Mouse (Mus musculus): Measurements from ENCODE around the gene Oit1.
A peak's percentile ranks its signal among the peaks of the same experiment; 100 is the strongest.

Oit1 gene

GRCm38 (mm10) chr14:8378685-8379313, at the start of gene Oit1:
Oit1 (minus strand) TSS chr14:8378754.
- DNase-seq (ENCODE audit: low spot score) = no peak

- DNase-seq (ENCODE audit: low spot score) = no peak
Observed at GRCm38 (mm10) chr14:8422833-8423232, 44.3 kb upstream of the Oit1 start.

GRCm38 (mm10) chr14:8421199-8421787, 42.7 kb upstream of the Oit1 start:
- DNase-seq (ENCODE audit: low spot score) = no peak

GRCm38 (mm10) chr14:8418610-8419009, 40.1 kb upstream of the Oit1 start:
- DNase-seq (ENCODE audit: low spot score) = no peak

GRCm38 (mm10) chr14:8405946-8406345, 27.4 kb upstream of the Oit1 start:
- DNase-seq (ENCODE audit: low spot score) = no peak

DNA sequence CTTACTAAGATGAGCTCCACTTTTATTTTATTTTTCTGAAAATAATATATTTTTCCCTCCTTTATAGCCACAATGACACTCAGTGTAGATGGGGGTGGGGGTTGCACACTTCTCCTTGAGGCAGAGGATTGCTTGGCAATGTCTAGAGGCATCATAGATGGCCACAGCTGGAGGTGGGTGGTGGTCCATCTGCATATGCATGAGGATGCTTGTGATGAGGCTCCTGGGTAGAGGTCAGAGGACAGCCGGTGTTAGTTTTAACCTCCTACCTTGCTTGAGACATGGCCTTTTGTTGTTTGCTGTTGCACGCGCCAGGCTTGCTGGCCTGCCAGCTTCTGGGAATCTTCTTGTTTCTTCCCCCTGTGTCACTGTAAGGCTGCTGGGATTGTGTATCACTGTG, 24.8 kb upstream of the Oit1 start:
- no peak for DNase-seq (ENCODE audit: low spot score)

- DNase-seq (ENCODE audit: low spot score) = no peak
Observed at GRCm38 (mm10) chr14:8398507-8398906, 20.0 kb upstream of the Oit1 start.

GRCm38 (mm10) chr14:8395690-8396287, 17.2 kb upstream of the Oit1 start:
- no peak for DNase-seq (ENCODE audit: low spot score)

- no peak for DNase-seq (ENCODE audit: low spot score)
Observed at GRCm38 (mm10) chr14:8392181-8392825, 13.7 kb upstream of the Oit1 start.

GRCm38 (mm10) chr14:8369394-8369793, 9.2 kb downstream of the Oit1 start:
- no peak for DNase-seq (ENCODE audit: low spot score)

DNA sequence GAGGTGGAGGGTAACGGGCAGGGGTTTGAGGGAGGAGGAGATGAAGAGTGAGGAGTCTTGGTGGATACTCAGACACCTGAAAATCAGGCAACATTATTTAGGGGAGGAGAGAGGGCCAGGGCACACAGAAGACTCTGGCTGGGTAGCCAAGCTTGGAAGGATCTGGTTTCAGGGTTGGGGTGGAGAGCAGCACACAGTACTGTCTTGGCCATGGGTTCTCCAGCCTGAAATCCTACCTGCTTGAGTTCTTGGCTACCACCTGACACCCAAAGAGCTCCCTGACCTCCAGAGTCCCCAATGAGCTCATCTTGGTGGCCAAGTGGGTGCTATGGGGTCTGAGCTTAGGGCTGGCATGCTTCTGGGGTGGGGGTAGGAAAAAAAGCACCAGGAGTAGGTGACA, 9.7 kb downstream of the Oit1 start:
- no peak for DNase-seq (ENCODE audit: low spot score)

- DNase-seq (ENCODE audit: low spot score) = no peak
Observed at GRCm38 (mm10) chr14:8367727-8368520, 10.6 kb downstream of the Oit1 start.

- DNase-seq (ENCODE audit: low spot score) = no peak
Observed at GRCm38 (mm10) chr14:8367121-8367520, 11.4 kb downstream of the Oit1 start.

GRCm38 (mm10) chr14:8365833-8366232, 12.7 kb downstream of the Oit1 start:
- no peak for DNase-seq (ENCODE audit: low spot score)

DNA sequence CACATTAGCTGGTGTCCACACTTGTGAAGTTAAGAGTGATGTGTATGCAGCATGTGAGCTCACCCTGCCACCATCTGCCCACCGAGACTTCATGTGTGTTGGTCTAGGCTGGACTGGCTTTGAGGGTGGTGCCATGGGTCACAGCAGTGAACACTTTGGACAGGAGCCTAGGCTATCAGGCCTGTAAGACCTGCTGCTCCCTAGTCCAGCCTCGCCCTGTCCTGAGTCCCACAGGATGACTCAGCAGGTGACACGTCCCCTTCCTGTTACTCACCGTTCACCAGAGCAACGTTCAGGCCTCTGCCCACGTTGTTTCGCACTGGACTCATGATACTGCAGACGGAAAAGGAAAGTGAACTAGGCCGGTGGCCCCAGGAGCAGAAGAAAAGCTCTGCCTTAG, 21.7 kb downstream of the Oit1 start:
- DNase-seq (ENCODE audit: low spot score) = no peak

- peak; percentile 31 for DNase-seq (ENCODE audit: low spot score)
Observed at GRCm38 (mm10) chr14:8355999-8356501, 22.5 kb downstream of the Oit1 start.

- no peak for DNase-seq (ENCODE audit: low spot score)
Observed at GRCm38 (mm10) chr14:8348927-8349326, 29.6 kb downstream of the Oit1 start.

- peak; percentile 51 for DNase-seq (ENCODE audit: low spot score)
Observed at GRCm38 (mm10) chr14:8346255-8346997, 32.1 kb downstream of the Oit1 start.

DNA sequence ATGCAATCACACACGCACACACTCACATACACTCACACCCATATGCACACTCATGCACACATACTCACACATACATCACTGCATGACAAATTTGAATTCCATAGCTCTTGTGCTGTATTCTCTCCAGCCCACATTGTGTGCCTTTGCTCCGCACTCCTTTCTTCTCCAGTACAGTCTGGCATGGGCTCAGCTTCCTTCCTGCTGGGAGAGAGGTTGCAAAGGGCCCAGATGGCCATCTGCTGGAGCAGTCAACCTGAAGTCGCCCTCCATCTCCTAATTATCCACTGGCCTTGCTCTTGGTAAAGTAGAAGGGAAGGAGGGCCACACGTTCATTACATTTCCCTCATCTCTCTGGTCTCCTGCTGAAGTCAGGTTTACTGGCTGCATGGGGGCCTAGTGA, 33.0 kb downstream of the Oit1 start:
- DNase-seq (ENCODE audit: low spot score) = no peak

DNA sequence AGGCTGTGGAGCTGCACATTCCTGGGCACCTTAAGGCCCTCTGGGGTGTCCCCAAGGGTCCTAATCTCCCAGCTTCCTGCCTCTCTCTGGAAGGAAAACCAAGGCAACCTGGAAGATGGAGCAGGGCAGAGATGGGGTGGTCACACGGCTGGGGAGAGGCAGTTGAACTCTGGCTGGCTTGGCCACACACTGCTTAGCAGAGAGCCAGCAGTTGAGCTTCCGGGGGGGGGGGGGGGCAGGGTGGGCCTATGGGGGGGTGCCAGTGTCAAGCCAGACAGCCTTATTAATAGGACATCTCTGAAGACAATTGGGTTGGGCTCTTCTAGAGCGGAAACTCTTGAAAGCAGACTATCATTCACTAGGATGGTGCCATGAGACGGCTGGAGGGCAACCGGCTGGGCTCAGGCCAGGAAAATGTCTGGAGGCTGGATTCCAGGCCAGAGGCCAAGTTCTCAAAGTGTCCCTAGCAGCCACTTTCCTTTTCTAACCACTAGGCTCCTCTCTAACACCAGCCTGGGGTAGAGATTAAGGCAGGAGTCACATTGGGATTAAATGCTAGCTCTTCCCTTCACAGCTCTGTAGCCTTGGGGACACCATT, 35.9 kb downstream of the Oit1 start:
- no peak for DNase-seq (ENCODE audit: low spot score)

DNA sequence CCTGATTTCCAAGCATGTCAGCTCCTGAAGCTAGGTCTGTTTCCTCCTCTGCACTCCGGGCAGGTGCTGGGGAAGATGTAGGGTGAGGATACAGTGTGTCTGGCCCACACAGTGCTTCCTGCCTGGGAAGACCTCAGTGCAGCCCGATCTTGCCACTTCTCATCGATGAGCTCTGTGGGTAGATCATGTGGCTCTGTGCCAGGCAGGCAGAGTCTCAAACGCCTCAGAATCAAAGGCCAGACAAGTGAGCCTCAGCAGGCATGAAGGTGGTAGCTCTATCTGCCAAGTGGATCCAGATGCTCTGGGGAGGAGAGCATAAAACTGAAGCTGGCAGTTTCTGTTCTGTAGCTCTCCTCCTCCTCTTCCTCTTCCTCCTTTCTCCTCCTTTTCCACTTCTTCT, 38.3 kb downstream of the Oit1 start:
- no peak for DNase-seq (ENCODE audit: low spot score)

All from T-cell, adult 2 months (primary cell).